Mouse (Mus musculus) ovary, postnatal 10 days (tissue): ENCODE data around the gene Pdk4.

Experiments used
- DNase-seq: peaks from one replicate; pipeline ENCODE4 v3.0.0; 2022; ENCODE audit warnings: low spot score

The Pdk4 gene

DNA sequence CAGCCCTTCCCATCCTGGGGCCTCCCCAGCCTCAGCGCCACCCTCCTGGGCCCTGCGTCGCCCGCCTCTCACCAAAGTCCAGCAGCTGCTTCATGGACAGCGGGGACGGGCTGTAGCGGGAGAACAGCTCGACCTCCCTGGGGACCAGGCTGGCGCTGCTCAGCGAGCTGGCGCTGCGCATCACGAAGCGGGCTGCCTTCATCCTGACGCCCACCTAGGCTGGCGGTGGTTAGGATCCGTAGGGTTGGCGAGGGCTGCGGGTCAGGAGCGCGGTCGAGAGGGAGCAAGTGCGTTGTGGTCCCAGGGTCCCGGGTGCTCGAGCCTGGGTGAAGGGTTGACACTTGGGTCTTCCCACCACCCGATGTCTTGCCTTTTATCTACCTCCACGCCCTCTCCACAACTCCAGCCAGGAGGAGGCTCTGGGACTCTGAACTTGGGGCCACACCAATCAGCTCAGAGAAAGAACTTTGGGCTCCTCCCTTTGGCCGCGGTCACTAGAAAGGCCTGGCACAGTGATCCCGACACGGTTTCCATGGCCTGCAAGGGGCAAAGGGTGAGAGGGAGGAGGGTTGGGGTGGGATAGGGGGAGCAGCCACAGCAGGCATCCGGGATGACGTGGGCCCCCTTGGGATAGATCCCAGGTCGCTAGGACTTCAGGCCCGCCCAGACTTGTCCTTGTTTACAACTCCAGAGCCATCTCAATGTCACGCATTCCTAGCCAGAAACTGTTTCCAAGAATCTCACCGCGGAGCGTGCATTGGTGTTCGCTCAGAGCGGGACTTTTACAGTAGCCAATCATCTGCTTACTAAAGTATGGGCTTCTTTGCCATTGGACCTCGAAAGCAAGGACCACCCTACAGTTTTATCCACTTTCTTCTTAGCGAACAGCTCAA, at the start of gene Pdk4:
Gene Pdk4 (minus strand): TSS at position 349 of the 893 bp plus-strand sequence.
- DNase-seq: peak; percentile 45

DNA sequence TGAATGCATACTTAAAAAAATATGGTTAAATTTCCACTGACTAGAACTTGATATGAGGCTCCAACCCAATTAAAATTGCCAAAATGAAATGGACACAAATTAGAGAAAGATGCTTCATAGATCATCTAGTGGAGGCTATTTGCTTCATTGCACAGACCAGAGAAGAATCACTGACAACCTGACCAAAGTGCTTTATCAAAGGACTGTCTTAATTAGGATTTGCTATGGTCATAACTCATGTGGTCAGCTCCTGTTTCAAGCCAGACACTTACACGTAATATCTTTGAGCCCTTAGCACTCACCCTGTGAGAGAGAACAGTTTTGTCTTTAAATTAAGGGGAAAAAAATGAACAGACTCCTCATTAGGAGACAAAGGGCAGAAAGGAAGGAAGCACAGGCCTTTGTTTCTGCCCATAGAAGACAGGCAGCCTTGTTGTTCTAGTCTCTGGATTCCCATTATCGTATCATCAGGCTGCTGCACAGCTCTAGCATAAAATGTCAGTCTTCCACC, 41.8 kb upstream of the Pdk4 start:
- DNase-seq: no peak

DNA sequence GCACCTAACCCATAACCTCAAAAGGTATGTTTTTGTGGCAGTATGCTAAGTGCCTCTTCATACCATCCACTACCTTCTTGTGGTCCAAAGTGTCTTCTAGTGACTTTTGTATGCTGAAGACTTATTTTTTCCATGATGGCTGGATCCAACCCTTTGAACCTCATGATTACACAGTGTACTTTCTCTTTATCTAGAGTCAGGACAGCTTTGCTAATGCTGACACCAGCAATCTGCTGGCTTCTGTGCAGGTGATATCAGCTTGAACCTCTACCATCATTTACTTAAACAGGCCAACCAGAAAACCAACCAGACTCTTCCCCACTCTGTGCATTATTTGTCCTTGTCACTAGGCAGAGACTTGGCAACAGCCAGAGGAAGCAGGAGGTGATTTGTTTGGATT, 39.6 kb upstream of the Pdk4 start:
- DNase-seq: no peak

DNA sequence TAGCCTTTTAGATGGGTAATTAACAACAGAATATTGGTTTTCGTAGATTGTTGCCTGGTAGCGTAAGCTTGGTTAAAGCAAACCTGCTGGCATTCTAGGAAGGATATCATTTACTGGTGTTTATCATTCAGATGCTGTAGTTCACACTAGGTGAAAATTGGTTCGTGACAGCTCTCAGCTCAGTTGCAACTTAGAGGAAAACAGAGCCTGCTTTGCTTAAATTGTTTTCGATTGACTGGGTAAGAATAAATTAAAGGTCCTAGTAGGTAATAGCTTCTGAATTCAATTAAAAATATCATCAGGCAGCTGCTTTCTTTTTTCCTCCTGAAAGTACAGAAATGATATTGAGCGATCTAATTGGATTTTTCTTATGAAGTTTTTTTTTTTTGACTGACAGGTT, 21.0 kb upstream of the Pdk4 start:
- no peak for DNase-seq

DNA sequence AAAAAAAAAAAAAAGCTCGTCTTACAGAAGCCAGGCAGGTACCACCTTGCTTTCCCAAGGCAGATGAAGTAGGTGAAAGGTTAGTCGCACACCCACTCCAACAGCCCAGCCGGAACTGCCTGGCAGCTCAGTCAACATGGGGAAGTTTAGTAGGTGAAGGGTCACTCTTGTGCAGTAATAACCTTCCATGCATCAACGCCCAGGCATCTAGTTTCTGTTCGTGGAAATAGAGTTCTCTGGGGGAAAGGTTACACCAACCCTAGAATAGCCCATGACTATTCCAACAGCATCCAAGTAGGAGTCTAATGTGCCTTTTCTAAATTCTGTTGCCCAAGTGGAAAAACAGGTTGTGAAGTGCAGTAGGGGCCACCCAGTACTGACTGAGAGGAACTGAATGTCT, 13.6 kb upstream of the Pdk4 start:
- no peak for DNase-seq

DNA sequence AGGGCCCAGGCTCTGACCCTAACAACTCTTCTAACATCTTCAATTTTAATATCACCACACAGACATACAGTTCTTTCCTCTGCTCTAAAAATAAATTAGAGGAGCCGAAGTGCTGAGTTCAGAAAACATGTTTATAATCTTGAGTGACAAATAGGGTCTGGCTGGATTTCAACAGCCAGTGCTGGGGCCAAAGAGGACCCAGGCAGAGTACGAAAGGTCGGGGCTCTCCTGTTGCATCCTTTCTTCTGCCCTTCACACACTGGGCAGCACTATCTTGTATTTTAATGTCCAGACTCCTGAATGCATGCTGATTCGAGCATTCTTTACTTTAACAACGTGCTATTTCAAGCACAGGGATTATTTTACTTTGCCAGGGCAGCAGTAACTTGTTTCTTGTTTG, 13.2 kb upstream of the Pdk4 start:
- DNase-seq: no peak

DNA sequence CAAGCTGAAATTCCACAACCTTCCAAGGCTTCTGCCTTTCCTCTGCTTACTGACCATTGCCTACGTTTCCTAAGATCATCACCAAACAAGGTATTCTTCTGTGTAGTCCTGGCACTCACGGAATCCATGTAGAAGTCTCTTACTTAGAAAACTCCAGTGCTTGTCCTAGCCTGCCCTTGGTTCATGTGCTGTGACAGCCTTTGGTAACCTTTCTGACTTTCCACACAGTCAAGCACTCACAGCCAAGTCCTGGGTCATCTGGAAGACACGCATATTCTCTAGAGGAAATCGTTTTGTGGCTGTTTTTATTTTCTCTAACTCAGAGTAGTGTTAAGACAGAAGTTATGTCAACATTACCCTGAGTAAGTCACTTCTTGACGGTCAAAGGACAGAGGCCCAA, 11.7 kb upstream of the Pdk4 start:
- no peak for DNase-seq

DNA sequence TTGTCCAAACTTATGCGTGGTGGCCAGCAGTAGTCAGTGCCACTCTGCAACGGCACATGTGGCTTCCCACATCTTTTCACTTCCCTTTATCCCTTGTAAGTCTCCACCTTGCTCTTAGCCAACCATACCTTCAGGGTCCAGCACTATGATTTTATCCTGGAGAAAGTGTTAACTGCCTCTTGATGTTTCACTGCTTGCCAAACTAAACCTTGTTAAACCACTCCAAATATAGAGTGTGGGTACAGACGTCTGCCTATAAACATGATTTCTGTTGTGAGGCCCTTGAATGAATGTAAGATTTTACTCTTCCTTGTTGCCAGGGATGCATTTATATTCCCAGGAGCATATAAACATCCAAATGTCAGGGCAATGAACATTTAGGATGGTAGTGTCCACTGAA, 10.2 kb upstream of the Pdk4 start:
- DNase-seq: no peak

DNA sequence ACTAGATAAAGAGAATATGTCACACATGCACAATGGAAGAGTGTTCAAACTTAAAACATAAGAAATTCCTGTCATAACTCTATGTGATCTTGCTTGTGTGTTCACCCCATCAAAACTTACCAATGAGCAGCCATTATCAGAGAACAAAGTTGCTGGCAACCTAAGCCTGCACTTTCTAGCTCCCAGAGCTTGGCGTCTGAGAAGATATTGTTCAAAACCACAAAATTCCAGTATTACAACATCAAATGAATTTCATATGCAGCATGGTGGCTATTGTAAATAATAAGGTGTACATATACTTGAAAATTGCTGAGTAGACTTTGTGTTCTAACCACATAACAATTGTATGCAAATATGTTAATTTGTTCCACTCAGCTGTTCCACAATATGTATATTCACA, 6.7 kb upstream of the Pdk4 start:
- no peak for DNase-seq

DNA sequence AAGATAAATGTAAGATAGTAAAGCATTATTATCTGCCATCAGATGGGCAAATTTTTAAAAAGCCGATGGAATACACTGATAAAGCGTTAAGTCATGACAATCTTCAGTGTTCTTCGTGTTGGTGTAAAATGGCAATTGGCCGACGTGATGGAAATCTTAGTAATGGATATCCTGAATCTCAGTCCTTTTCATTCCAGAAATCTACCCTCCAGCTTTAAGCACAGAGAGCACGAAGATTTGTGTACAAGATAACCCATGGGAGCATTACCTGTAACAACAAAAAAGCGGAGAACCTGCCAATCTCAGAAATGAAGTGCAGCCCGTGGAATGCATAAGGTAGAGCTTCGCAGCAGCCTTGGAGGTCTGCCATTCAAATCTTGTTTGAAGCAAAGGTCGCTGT, 5.4 kb upstream of the Pdk4 start:
- no peak for DNase-seq

DNA sequence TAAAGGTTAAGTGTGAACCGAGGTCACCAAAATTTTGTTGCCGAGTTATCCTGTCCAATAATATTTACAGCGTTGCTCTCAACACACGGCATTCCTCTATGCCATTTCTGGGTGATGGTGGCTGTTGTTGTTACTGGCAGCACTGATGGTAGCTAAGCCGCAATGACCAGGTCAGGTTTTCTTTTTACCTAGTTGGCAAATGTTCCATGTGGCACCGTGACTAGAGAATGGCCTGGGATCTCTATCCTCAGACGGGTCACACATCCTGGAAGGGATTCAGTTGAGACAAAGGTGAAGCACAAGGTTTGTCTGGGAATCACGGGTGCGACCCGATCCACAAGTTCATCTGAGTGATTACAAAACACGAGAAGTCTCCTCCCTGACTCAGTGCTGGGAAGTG, 2.6 kb upstream of the Pdk4 start:
- DNase-seq: no peak

DNA sequence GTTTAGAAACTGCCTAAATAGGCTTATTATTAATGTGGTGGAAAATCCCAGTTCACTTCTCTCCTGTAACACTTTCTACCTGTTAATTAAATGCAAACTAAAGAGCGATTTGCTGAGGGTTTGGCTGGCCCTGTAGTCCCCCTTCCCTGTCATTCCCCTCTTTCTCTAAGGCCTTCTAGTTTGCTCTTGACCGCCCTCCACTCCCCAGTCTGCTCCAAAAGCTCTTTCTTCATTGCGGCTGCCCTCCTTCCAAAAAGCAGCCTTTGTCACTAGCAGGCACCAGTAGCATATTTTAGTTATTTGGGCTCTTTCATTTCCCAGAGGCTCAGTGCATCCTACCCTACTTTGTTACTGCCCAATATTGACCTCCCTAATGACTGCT, 736 bp upstream of the Pdk4 start:
- DNase-seq: no peak

DNA sequence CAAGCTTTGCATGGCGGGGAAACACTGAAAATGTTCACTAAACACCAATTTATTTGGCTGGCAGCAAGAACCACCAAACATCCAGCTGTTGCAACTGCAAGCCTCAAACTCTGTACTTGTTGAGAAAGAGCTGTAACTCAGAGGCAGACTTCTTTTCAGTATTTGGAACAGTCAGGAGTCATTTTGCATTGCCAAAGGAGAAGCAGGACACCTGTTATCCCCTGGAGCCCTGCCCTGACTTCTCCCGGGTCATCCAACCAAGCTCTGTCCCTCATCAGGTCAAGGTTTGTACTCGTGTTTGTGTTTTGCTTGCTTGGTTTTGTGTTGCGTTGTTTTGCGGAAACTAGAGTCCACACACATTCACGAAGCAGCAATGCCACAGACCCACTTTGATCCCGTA, 11.1 kb downstream of the Pdk4 start:
- DNase-seq: no peak

DNA sequence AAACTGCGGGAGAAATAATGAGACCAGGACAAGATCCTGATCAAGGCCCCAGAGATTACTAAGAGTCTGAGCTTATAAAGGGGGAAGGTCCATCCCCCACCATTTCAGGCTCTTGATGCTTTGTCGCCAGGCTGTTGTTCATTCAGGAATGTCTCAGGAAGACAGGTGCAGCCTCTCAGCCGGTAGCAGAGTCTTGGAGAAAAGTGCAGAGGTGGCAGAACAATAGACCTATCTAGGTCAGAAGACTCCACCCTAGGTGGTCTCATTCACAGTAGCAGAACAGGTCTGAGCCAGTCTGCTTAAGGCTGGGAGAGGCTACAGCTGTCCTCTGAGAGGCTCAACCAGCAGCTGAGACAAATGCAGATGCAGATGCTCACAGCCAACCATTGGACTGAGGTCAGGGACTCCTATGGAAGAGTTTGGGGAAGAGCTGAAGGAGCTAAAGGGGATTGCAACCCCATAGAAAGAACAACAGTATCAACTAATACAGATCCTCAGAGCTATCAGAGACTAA, 13.8 kb downstream of the Pdk4 start:
- no peak for DNase-seq

DNA sequence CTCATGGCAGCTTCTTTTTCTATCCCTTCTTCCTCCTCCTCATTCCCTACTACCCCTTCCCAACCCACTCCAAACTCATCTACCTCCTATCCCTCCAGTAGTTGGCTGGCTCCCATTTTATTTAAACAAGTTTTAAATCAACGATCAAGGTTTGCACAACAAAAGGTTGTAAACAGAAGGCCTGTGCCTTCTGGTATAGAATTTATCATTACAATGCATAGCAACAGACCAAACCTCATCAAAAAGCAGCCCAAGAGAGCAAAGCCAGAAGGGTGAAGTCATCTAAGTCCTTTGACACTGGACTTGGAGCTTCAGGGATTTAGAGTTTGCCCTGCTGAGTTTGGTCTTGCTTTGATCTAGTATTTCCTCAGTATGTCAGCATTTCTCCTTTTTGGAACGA, 15.0 kb downstream of the Pdk4 start:
- no peak for DNase-seq

DNA sequence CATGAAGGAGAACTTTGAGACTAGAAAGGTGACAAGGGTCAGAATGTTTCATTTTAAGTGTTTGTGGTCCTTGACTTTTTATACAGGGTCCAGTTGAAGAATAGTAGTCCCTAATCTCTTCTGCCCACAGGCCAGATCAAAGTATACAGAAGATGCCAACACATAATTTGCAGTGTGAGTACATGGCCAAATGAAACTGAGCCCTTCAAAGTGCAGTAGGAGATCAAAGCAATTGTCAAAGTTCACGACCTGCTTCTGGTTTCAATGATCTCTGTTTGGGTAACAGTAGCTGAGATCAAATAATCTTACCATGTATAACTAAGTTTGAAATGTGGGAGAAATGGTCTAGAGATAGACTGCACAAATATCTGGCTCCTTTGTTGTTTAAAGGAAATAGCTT, 22.1 kb downstream of the Pdk4 start:
- DNase-seq: no peak

DNA sequence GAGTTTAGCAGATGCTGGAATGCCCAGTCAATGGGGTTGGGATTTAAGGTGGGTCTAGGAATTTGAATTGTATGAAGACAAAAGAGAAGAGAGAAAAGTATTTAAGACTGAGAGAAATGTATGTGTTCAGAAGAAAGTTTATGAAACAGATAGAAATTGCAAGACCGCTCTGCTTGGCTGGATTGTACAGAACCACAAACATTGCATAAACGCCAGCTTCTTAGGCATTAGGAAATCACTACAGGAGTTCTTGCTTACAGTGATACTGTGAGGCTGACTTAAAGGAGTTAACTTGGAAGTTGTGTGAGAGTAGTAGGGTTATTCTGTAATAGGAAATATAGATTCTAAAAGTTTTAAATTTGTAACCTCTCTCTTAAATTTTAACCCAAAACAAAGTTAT, 23.4 kb downstream of the Pdk4 start:
- no peak for DNase-seq

DNA sequence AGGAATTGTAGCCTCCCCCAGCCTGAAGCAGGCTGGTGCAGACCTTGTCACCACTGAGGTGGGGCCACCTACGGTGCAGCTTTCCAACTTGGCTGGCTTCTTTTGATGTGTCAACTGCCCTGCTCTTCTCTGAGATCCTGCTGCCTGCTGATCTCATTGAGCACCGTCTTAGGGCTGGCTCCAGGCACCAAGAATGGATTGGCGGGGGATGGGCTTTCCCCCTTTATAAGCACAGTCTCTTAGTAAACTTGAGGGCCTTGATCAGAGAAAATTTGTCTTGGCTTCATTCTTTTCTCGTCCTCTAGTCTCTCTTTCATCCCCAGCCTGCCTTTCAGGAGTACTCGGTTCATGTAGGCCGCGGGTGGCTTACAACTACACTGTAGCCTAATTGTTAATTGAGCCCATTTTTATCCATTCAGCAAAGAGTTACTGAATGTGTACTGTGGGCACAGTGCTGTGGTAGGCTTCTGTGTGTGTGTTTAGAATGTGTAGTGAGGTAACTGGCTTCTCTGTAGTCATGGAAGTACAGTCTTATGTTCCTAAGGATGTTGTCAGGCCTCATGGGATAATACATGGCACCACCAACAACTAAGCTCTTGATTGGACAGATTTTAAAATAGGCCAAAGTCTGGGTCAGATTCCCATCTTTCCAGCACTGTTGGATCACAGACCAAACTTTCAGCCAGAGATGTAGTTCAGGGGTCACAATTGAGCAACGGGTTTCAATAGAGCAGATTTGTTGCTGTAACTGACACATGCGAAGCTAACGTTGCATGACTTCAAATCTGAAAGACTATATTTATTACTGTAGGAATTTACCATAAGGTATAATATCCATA, 25.4 kb downstream of the Pdk4 start:
- no peak for DNase-seq

DNA sequence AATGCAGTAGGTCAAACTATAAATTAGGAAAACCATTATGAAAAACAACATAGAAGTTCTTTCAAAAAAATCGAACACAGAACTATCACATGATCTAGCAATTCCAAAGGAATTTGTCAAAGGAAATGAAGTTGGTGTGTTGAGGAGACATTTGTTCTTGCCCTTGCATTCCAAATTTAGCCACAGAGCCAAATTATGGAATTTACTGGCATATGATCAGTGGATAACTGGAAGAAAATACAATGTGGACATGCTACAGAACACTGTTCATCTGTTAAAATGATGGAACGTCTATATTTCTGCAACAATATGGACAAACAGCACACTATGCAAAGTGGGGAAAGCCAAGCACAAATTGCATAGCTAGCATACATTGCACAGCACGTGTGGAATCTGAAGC, 40.3 kb downstream of the Pdk4 start:
- no peak for DNase-seq

DNA sequence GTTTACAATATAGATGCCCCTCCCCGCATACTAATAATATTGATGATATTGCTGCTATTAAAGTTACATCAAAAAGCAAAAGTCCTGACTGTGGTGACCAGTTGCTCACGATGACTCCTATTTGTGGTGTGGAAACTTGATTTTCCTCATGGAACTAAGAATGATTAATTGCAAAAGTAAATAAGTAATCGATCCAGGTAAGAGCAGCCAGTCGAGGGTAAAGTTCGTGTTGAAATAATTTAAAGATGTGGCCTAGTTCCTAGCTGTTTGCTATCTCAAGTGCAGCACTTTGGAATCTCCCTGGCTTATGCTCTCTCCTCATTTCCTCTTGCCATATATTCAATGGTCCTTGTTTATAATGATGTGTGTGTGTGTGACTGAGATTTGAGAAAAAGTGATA, 46.2 kb downstream of the Pdk4 start:
- no peak for DNase-seq

DNA sequence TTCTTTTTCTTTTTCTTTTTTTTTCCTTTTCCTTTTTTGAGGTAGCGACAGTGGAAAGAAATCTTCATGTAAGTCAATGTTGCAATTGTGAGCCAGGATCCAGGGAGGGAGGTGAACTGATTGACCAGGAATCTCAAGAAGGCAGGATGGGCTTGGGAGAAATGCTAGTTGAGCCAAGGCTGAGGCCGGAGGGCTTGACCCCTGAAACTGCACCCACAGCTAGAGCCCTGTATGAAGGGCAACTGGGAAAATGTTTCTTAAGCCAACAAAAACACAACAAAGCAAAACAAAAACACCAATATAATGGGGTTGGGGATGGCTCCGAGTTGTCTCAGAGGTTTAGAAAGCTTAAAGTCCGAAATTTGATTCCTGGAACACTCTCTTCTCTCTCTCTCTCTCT, 47.7 kb downstream of the Pdk4 start:
- DNase-seq: no peak

DNA sequence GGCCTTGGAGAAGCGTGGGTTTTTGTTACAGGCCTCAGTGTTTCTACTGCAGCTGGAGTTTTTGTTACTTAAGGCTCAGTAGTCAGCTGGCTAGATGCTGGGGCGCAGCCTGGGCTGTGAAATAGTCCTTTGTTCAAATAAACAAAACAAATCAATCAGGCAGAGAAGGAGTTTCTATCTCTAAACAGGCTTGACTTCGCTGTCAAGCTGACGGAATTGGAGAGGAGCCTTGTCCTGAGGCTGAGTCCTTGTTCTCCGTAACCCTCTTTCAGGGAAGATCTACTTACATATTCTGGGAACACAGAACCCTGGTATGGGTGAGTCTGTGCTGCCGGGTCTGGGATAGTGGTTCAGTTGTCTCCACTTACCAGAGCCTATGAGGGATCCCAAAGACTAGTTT, 48.6 kb downstream of the Pdk4 start:
- DNase-seq: no peak

DNA sequence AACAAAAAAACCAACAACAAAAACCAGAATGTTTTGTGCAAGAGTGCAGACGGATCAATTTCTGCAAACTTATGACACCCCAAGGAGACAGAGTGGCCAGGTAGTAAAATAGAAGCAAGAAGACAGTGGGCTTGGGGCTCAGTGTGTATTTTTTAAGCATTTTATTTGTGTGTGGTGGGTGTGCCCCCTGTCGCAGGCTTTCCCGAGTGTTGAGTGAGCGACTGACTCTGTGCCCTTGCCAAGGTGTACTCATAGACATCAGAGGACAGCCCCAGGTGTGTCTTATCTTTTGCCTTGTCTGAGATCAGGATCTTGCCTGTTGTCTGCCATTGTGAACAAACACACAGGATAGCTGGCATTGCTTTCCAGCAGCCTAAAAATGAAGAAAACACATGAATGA, 49.1 kb downstream of the Pdk4 start:
- no peak for DNase-seq
